Mouse (Mus musculus): Measurements from ENCODE around the gene Ubtf.

The Ubtf gene

GRCm38 (mm10) chr11:102317901-102318575 lies 1.5 kb downstream of the Ubtf start:
- DNase-seq (ENCODE audit: low spot score in 2 of 2) = peak; percentile 78 to 80

GRCm38 (mm10) chr11:102317298-102317900 lies 2.1 kb downstream of the Ubtf start:
- DNase-seq (ENCODE audit: low spot score in 2 of 2) = peak; percentile 68 to 76

- DNase-seq (ENCODE audit: low spot score in 2 of 2) = peak; percentile 92
Measured at GRCm38 (mm10) chr11:102316572-102317297, 2.8 kb downstream of the Ubtf start.

GRCm38 (mm10) chr11:102315690-102316571 lies 3.6 kb downstream of the Ubtf start:
- peak in 1 of 2 experiments; percentile 50 for DNase-seq (ENCODE audit: low spot score in 2 of 2)

- DNase-seq (ENCODE audit: low spot score in 2 of 2) = no peak
Measured at GRCm38 (mm10) chr11:102314321-102314720, 5.2 kb downstream of the Ubtf start.

- no peak for DNase-seq (ENCODE audit: low spot score in 2 of 2)
Measured at GRCm38 (mm10) chr11:102312586-102312985, 7.0 kb downstream of the Ubtf start.

GRCm38 (mm10) chr11:102311966-102312365 lies 7.6 kb downstream of the Ubtf start:
- no peak for DNase-seq (ENCODE audit: low spot score in 2 of 2)

- no peak for DNase-seq (ENCODE audit: low spot score in 2 of 2)
Measured at GRCm38 (mm10) chr11:102310768-102311695, 8.5 kb downstream of the Ubtf start.

- DNase-seq (ENCODE audit: low spot score in 2 of 2) = peak in 1 of 2 experiments; percentile 56
Measured at GRCm38 (mm10) chr11:102309821-102310617, 9.5 kb downstream of the Ubtf start.

- peak; percentile 97 to 98 for DNase-seq (ENCODE audit: low spot score in 2 of 2)
Measured at GRCm38 (mm10) chr11:102308979-102309378, 10.6 kb downstream of the Ubtf start.

- no peak for DNase-seq (ENCODE audit: low spot score in 2 of 2)
Measured at GRCm38 (mm10) chr11:102308104-102308503, 11.4 kb downstream of the Ubtf start.

GRCm38 (mm10) chr11:102305359-102305758 lies 14.2 kb downstream of the Ubtf start:
- no peak for DNase-seq (ENCODE audit: low spot score in 2 of 2)

- DNase-seq (ENCODE audit: low spot score in 2 of 2) = no peak
Measured at GRCm38 (mm10) chr11:102304141-102304540, 15.4 kb downstream of the Ubtf start.

GRCm38 (mm10) chr11:102299839-102300238 lies 19.7 kb downstream of the Ubtf start:
- peak in 1 of 2 experiments; percentile 66 for DNase-seq (ENCODE audit: low spot score in 2 of 2)

GRCm38 (mm10) chr11:102297577-102298556 lies 21.7 kb downstream of the Ubtf start:
- DNase-seq (ENCODE audit: low spot score in 2 of 2) = no peak

- peak; percentile 99 for DNase-seq (ENCODE audit: low spot score in 2 of 2)
Measured at GRCm38 (mm10) chr11:102296491-102297472, 22.8 kb downstream of the Ubtf start, which contains the start of gene Atxn7l3. Gene Atxn7l3 (minus strand): TSS chr11:102296631.
